Mouse (Mus musculus) urinary bladder, postnatal 25 days (tissue): ENCODE measurements around the gene Gm9918.

ENCODE experiments used
- DNase-seq: peaks from one replicate; pipeline ENCODE4 v3.0.0; 2022; ENCODE audit warnings: low spot score

Gene Gm9918

GRCm38 (mm10) chr15:102278726-102279091, 8.3 kb downstream of the Gm9918 start:
- no peak for DNase-seq

- peak; percentile 86 for DNase-seq
Measured at GRCm38 (mm10) chr15:102279092-102279782, 8.9 kb downstream of the Gm9918 start, which contains the start of gene Mfsd5. Gene Mfsd5 (plus strand): TSS chr15:102279454.

GRCm38 (mm10) chr15:102279783-102280520, 9.6 kb downstream of the Gm9918 start:
- DNase-seq: peak; percentile 27

GRCm38 (mm10) chr15:102280623-102281022, 10.3 kb downstream of the Gm9918 start:
- DNase-seq: no peak

GRCm38 (mm10) chr15:102282463-102283292, 12.3 kb downstream of the Gm9918 start:
- peak; percentile 24 for DNase-seq

GRCm38 (mm10) chr15:102283648-102284047, 13.3 kb downstream of the Gm9918 start:
- no peak for DNase-seq

GRCm38 (mm10) chr15:102287395-102287794, 17.0 kb downstream of the Gm9918 start:
- peak; percentile 42 for DNase-seq

- peak; percentile 88 for DNase-seq
Measured at GRCm38 (mm10) chr15:102295633-102296367, 25.4 kb downstream of the Gm9918 start, which contains the start of gene Espl1. Gene Espl1 (plus strand): TSS chr15:102296266.

- no peak for DNase-seq
Measured at GRCm38 (mm10) chr15:102296368-102297006, 26.1 kb downstream of the Gm9918 start.

GRCm38 (mm10) chr15:102302542-102302941, 32.2 kb downstream of the Gm9918 start:
- DNase-seq: no peak

GRCm38 (mm10) chr15:102308717-102309116, 38.4 kb downstream of the Gm9918 start:
- no peak for DNase-seq

- no peak for DNase-seq
Measured at GRCm38 (mm10) chr15:102310074-102310845, 39.9 kb downstream of the Gm9918 start.

GRCm38 (mm10) chr15:102311489-102311888, 41.1 kb downstream of the Gm9918 start:
- no peak for DNase-seq

- DNase-seq: no peak
Measured at GRCm38 (mm10) chr15:102315292-102315691, 44.9 kb downstream of the Gm9918 start.

- DNase-seq: peak; percentile 57
Measured at GRCm38 (mm10) chr15:102316263-102316662, 45.9 kb downstream of the Gm9918 start.
